Mouse (Mus musculus) hindbrain, embryonic 16.5 days (tissue): ENCODE data around the gene Bcl10. TPM values are rescaled to one million over a fixed set of nuclear protein-coding genes. Genes with fewer than 3 reads are reported as not detected.
"Not testable (repeated sequence)": the region's sequence is repeated elsewhere in the genome, so short reads cannot be mapped to it uniquely, and the experiment has no call there.

ENCODE experiments used
- ATAC-seq: fragments of 200-750 bp; cut with Nextera tagmentation; 2 replicates; pipeline ENCODE4 v1.8.0; 2017; ENCODE audit warnings: moderate TSS enrichment, moderate library complexity
- H3K27ac ChIP-seq: fragments of 300-500 bp; sonication (generic); 2 replicates; pipeline ENCODE4 v1.5.1; 2014; ENCODE audit warnings: low read depth, mild to moderate bottlenecking, control low read depth, low read length, moderate library complexity
- H3K27me3 ChIP-seq: fragments of 300-500 bp; sonication (generic); replicated peaks from 2 replicates; pipeline ENCODE4 v1.6.1; 2014; ENCODE audit warnings: low read length; ENCODE audit not compliant: control insufficient read depth, insufficient read depth
- H3K36me3 ChIP-seq: fragments of 300-500 bp; sonication (generic); 2 replicates; pipeline ENCODE4 v1.6.1; 2014; ENCODE audit warnings: mild to moderate bottlenecking, low read length, moderate library complexity, mixed read lengths; ENCODE audit not compliant: control insufficient read depth, insufficient read depth
- H3K4me1 ChIP-seq: fragments of 300-500 bp; sonication (generic); 2 replicates; pipeline ENCODE4 v1.6.1; 2014; ENCODE audit warnings: low read depth, low read length; ENCODE audit not compliant: control insufficient read depth, insufficient read depth
- H3K4me2 ChIP-seq: fragments of 300-500 bp; sonication (generic); 2 replicates; pipeline ENCODE4 v1.6.1; 2014; ENCODE audit warnings: mild to moderate bottlenecking, low read length, control low read depth, moderate library complexity
- H3K4me3 ChIP-seq: fragments of 300-500 bp; sonication (generic); 2 replicates; pipeline ENCODE4 v1.5.1; 2014; ENCODE audit warnings: mild to moderate bottlenecking, low read length, control low read depth, moderate library complexity
- H3K9ac ChIP-seq: fragments of 300-500 bp; sonication (generic); 2 replicates; pipeline ENCODE4 v1.6.1; 2014; ENCODE audit warnings: low read depth, mild to moderate bottlenecking, control low read depth, low read length, moderate library complexity
- H3K9me3 ChIP-seq: fragments of 300-500 bp; sonication (generic); 2 replicates; pipeline ENCODE4 v1.6.1; 2014; ENCODE audit warnings: mild to moderate bottlenecking, low read length, moderate library complexity; ENCODE audit not compliant: control insufficient read depth
- WGBS: fragments of 180-500 bp; shearing (Covaris S2); extraction: QIAGEN DNeasy Blood & Tissue Kit; methylation state at CpG from one replicate; pipeline ENCODE4 v1.1.7; 2014; 5-methylcytosine and 5-hydroxymethylcytosine counted together
- polyA plus RNA-seq: library from polyadenylated mRNA; unstranded; fragments of >200 nt; fragmentation: Nextera tagmentation; extraction: Ambion mirVana; gene quantifications from 2 replicates; pipeline ENCODE4 v1.2.1, GENCODE M21; 2015

Gene Bcl10
- polyA plus RNA-seq: 33.6 and 33.7 TPM in 2 replicates

DNA sequence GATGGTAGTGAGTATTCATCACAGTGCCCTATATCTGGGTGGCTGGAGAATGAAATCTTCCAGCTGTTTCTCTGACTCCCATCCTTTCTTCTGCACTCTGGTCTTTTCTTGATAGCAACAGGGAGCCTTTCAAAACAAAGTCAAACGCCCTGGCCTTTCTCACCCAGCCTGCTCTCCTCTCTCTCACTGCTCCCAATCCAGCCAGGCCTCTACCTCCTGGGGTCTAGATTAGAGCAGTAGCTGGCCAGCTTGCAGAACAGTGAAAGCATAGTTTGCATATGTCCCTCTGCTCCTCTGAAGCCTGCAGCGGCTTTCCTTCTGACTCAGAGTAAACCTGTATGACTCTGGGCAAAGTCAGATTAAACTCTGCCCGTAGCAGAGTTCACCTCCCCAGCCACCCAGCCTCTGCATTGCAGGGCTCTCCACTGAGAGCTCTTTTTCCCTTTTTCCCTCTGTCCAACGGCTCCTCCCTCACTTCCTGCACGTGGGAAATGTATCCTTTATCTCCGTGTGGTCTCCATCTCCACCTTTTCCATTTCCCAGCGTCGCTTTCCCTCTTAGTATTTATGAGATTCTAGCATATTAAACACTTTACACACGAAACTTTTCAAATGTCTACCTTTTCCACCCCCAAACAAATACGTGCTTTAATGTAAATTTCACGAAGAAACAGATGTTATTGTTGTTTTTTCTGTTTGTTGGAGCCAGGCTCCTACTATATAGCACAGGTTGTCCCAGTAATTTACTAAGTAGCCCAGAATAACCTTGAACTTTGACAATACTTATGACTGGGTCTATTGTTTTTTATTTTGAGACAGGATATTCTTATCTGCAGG is at the start of gene Bcl10:
Bcl10 (plus strand) TSS at position 786 of the 836 bp plus-strand sequence.
- peak within 1 kb of the TSS; percentile 66; the same call in 1 of the 2 replicates for H3K27ac ChIP-seq
- H3K4me3 ChIP-seq: peak within 1 kb of the TSS; percentile 96
- 34% methylated on average over 11 of the region's 11 CpGs for WGBS
- H3K27me3 ChIP-seq: no peaks in the 10 kb centered on the region
- H3K4me2 ChIP-seq: peak within 1 kb of the TSS; percentile 68
- peak within 1 kb of the TSS; percentile 55 for H3K9ac ChIP-seq
- H3K9me3 ChIP-seq: no peaks in the 10 kb centered on the region; the same call in 1 of the 2 replicates
- ATAC-seq: no peak
- H3K4me1 ChIP-seq: peaks cover 11% of the 10 kb centered on the region
- no peaks in the 10 kb centered on the region for H3K36me3 ChIP-seq

DNA sequence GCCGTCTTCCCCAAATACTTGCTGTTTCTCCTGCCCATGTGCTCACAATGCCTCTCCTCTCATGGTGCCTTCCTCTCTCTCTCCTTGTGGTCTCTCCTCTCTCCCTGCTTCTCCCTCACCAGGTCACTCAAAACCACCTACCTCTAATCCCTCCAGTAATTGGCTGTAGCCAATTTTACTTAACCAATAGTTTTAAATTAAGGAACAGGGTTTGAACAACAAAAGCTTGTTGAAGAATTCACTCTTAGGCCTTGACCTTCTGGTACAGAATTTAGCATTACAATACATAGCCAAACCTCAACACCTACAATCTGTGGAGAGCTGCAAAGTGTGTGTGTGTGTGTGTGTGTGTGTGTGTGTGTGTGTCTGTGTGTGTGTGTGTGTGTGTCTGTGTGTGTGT is 49.3 kb upstream of the Bcl10 start:
- Histone ChIP-seq H3K27ac (no peak overlapping the region), H3K4me2 (no peak overlapping the region), H3K9ac (no peak overlapping the region), H3K4me3 (no peak overlapping the region), H3K27me3 (no peaks in the 10 kb centered on the region), H3K36me3 (no peaks in the 10 kb centered on the region), H3K9me3 (no peaks in the 10 kb centered on the region), H3K4me1 (no peaks in the 10 kb centered on the region)
- WGBS: 85% methylated on average over 1 of the region's 1 CpGs
- no peak for ATAC-seq

DNA sequence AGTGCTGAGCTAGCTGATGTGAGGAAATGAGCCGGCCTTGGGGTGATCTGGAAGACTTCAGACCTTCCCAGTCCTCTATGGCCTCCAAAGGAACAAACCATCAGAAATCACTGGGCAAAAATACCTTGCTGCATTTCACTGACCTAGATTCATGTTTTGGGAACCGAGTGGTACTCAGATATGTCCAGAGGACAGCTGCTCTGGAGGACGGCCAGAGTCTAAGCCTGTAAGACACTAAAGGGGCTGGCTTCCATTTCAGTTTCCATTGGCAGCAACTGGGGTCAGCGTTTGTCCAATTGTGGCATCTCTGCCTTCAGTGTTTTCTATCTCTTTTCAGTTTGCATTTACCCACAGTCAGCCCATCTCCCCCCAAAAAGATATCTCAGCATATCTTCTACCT is 48.5 kb upstream of the Bcl10 start:
- H3K9me3 ChIP-seq: no peaks in the 10 kb centered on the region
- no peaks in the 10 kb centered on the region for H3K4me1 ChIP-seq
- WGBS: 79% methylated on average over 4 of the region's 4 CpGs
- ATAC-seq: no peak
- no peak overlapping the region for H3K4me2 ChIP-seq
- no peak overlapping the region for H3K9ac ChIP-seq
- no peak overlapping the region for H3K4me3 ChIP-seq
- H3K27ac ChIP-seq: no peak overlapping the region
- H3K27me3 ChIP-seq: no peaks in the 10 kb centered on the region
- H3K36me3 ChIP-seq: no peaks in the 10 kb centered on the region

DNA sequence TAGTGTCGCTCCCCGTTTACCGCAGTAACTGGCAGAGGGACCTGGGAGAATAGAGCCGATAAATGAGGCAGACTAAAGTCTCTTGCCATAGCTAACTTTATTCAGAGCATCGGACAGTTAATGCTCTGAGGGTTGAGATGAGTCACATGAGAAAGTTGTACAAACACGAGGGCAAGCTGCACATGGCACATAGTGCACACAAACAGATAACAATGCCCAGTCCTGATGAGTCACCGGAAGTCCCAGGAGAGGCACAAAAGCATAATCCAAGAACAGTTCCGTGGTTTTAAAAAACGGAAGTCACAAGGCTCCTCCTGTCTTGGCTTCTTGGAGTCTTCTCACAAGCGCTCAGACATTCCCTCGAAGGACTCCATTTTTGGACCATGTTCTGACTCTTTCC is 46.5 kb upstream of the Bcl10 start:
- ATAC-seq: no peak
- no peak overlapping the region for H3K4me3 ChIP-seq
- H3K4me1 ChIP-seq: no peaks in the 10 kb centered on the region
- WGBS: 87% methylated on average over 11 of the region's 11 CpGs
- H3K27ac ChIP-seq: no peak overlapping the region
- no peaks in the 10 kb centered on the region for H3K27me3 ChIP-seq
- no peaks in the 10 kb centered on the region for H3K36me3 ChIP-seq
- no peak overlapping the region for H3K9ac ChIP-seq
- no peaks in the 10 kb centered on the region for H3K9me3 ChIP-seq
- no peak overlapping the region for H3K4me2 ChIP-seq

DNA sequence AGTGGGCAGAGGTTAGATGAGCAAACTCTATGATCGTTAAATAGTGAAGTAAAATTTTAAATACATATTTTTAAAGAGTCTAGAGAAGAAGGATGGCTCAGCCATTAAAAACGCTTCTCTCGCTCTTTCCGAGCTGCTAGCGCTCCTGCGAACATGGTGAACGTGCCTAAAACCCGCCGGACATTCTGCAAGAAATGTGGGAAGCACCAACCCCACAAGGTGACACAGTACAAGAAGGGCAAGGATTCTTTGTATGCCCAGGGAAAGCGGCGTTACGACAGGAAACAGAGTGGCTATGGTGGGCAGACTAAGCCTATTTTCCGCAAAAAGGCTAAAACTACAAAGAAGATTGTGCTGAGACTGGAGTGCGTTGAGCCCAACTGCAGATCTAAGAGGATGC is 43.7 kb upstream of the Bcl10 start:
- H3K36me3 ChIP-seq, H3K9me3 ChIP-seq, H3K4me1 ChIP-seq, H3K27ac ChIP-seq, H3K4me2 ChIP-seq, ATAC-seq, H3K27me3 ChIP-seq, H3K9ac ChIP-seq, H3K4me3 ChIP-seq: not testable (repeated sequence)
- WGBS: 87% methylated on average over 12 of the region's 14 CpGs

DNA sequence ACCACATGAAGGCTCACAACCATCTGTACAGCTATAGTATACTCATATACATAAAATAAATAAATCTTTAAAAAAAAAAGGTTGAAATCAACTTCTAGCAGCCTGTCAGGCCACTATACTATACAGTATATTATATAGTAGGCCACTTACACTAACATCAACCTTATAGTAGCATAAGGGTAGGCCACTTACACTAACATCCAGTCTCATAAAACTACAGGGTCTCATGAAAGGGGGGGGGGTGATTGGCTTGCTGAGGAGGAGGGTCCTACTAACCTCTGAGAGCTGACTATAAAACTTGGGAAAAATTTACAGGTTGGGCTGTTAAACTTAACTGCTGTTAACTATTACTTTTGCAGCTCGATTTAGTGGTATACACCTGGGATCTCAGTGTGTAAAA is 42.3 kb upstream of the Bcl10 start:
- no peak overlapping the region for H3K27ac ChIP-seq
- H3K4me1 ChIP-seq: no peaks in the 10 kb centered on the region; the same call in 1 of the 2 replicates
- ATAC-seq: no peak
- no peaks in the 10 kb centered on the region for H3K36me3 ChIP-seq
- WGBS: 91% methylated on average over 1 of the region's 1 CpGs
- no peaks in the 10 kb centered on the region for H3K27me3 ChIP-seq
- H3K9ac ChIP-seq: no peak overlapping the region
- H3K9me3 ChIP-seq: no peaks in the 10 kb centered on the region
- H3K4me2 ChIP-seq: no peak overlapping the region
- H3K4me3 ChIP-seq: no peak overlapping the region

DNA sequence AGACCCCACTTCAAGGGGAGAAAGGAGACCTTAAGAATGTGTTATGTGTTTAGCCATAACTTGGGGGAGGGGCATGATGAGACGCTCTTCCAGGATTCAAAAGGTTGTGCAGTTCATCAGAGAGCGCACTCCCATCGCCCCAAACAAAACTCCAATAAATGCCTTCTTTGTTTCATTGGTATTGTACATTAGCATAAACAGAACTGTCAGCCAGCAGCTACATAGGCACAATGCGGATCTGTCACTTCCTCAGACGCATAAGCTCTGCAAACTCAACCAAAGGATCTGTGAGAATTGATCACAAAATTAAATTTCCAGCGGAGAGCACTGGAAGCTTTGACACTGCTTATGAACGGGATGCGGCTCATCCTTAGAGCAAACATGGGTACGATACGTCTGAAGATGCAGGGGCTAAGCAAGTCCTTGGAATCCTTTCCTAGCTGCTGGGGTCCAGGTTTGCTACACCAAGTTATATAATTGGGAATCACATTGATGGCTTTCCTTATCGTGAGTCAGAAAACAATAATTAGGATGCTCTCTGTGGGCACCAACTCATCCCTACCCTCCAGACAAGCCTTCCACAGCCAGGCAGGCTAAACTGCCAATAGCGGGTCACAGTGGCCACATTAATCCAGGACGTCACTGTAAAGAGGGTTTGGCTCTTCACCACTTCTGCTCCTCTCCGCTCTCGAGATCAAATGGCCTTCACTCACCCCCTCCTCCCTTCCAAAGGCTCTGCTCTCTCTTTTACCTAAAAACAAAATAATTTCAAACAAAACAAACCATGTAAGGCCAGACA is 40.3 kb upstream of the Bcl10 start:
- Histone ChIP-seq H3K9me3 (no peaks in the 10 kb centered on the region), H3K9ac (no peak overlapping the region), H3K4me1 (peaks cover 7% of the 10 kb centered on the region), H3K4me2 (no peak overlapping the region), H3K36me3 (no peaks in the 10 kb centered on the region), H3K27me3 (no peaks in the 10 kb centered on the region), H3K4me3 (no peak overlapping the region), H3K27ac (no peak overlapping the region)
- ATAC-seq: no peak
- 60% methylated on average over 15 of the region's 15 CpGs for WGBS

DNA sequence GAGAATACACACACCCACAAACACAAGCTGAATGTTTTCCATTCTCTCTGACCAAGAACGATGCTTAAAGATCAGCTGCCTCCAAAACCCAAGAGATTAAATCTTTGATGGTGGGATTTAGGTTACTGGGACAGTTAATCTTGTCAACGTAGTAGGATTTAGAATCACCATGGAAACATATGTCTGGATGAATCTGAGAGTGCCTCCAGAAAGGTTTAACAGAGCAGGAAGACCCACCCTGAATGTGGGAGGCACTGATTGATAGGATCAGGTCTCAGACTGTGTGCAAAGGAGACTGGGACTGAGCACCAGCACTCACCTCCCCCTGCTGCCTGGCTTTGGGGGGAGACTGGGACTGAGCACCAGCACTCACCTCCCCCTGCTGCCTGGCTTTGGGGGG is 39.4 kb upstream of the Bcl10 start:
- H3K36me3 ChIP-seq: no peaks in the 10 kb centered on the region

DNA sequence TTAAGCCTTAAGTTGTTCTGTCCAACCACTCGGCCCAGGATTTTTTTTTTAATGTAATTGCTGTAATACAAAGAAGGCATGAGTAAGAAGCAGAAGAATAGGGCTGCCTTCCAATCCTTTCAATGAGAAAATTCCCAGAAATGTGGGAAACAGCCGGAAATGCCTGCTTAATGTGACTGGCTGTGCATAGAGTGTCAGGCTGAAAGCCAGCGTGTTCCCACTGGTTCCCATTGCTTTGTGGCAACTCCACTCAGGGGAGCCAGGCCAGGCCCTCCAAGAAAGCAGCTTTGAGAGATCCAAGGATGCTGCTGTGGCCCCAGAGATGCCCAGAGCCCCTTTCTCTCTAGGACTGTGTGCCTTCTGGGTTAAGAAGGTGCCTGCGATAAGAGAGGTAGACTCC is 37.2 kb upstream of the Bcl10 start:
- H3K9ac ChIP-seq: no peak overlapping the region
- WGBS: 60% methylated on average over 4 of the region's 4 CpGs
- H3K4me3 ChIP-seq: no peak overlapping the region
- H3K27ac ChIP-seq: peak overlapping the region; percentile 36
- no peaks in the 10 kb centered on the region for H3K36me3 ChIP-seq
- H3K9me3 ChIP-seq: no peaks in the 10 kb centered on the region
- H3K27me3 ChIP-seq: no peaks in the 10 kb centered on the region
- H3K4me1 ChIP-seq: peaks cover 7% of the 10 kb centered on the region
- no peak; the same call in 1 of the 2 replicates for ATAC-seq
- no peak overlapping the region for H3K4me2 ChIP-seq

More for the DNA sequence above, 39.4 kb upstream of the Bcl10 start:
- Histone ChIP-seq H3K9ac (no peak overlapping the region), H3K9me3 (no peaks in the 10 kb centered on the region), H3K27ac (no peak overlapping the region), H3K27me3 (no peaks in the 10 kb centered on the region), H3K4me3 (no peak overlapping the region), H3K4me1 (peaks cover 7% of the 10 kb centered on the region), H3K4me2 (no peak overlapping the region)
- 62% methylated on average over 2 of the region's 2 CpGs for WGBS
- ATAC-seq: peak; percentile 57; the same call in 1 of the 2 replicates
